Mouse (Mus musculus) heart, embryonic 10.5 days (tissue): ENCODE measurements around the gene Nol11. TPM values are rescaled to one million over a fixed set of nuclear protein-coding genes. Genes with fewer than 3 reads are reported as not detected.
A peak's percentile ranks its signal among the peaks of the same experiment; 100 is the strongest.
"Not testable (repeated sequence)": the region's sequence is repeated elsewhere in the genome, so short reads cannot be mapped to it uniquely, and the experiment has no call there.

Experiments used
- DNase-seq: peaks from one replicate; pipeline ENCODE4 v3.0.0-alpha.2; 2017; ENCODE audit warnings: low spot score
- H3K27ac ChIP-seq: fragments of 300-500 bp; sonication (generic); 2 replicates; pipeline ENCODE4 v1.5.1; 2016; ENCODE audit warnings: mild to moderate bottlenecking
- H3K27me3 ChIP-seq: fragments of 300-500 bp; sonication (generic); 2 replicates; pipeline ENCODE4 v1.6.1; 2016; ENCODE audit warnings: mild to moderate bottlenecking; ENCODE audit not compliant: poor library complexity, insufficient read depth, severe bottlenecking
- H3K36me3 ChIP-seq: fragments of 300-500 bp; sonication (generic); 2 replicates; pipeline ENCODE4 v1.6.1; 2016; ENCODE audit warnings: mild to moderate bottlenecking, moderate library complexity
- H3K4me1 ChIP-seq: fragments of 300-500 bp; sonication (generic); 2 replicates; pipeline ENCODE4 v1.6.1; 2016; ENCODE audit warnings: mild to moderate bottlenecking
- H3K4me3 ChIP-seq: fragments of 300-500 bp; sonication (generic); 2 replicates; pipeline ENCODE4 v1.5.1; 2016; ENCODE audit warnings: mild to moderate bottlenecking, moderate library complexity
- H3K9me3 ChIP-seq: fragments of 300-500 bp; sonication (generic); 2 replicates; pipeline ENCODE4 v1.6.1; 2016; ENCODE audit warnings: mild to moderate bottlenecking, moderate library complexity
- WGBS: fragments of 180-500 bp; shearing (Covaris S2); methylation state at CpG from one replicate; pipeline ENCODE4 v1.1.7; 2016; 5-methylcytosine and 5-hydroxymethylcytosine counted together
- polyA plus RNA-seq: library from polyadenylated mRNA; unstranded; fragments of >200 nt; fragmentation: Nextera tagmentation; extraction: Ambion mirVana; gene quantifications from 2 replicates; pipeline ENCODE4 v1.2.1, GENCODE M21; 2016

Gene Nol11
- polyA plus RNA-seq, 1 experiment from 2014 or later = 63.0 TPM

- H3K4me3 ChIP-seq, DNase-seq, H3K9me3 ChIP-seq, H3K27me3 ChIP-seq, H3K36me3 ChIP-seq, H3K4me1 ChIP-seq, H3K27ac ChIP-seq: not testable (repeated sequence)
- 94% methylated on average over 11 of the region's 11 CpGs for WGBS
Observed at GRCm38 (mm10) chr11:107143956-107144355, 45.2 kb downstream of the Nol11 start.

GRCm38 (mm10) chr11:107142382-107142781 is 46.8 kb downstream of the Nol11 start:
- 76% methylated on average over 2 of the region's 2 CpGs for WGBS
- Histone ChIP-seq H3K27me3 (no peaks in the 10 kb centered on the region), H3K9me3 (no peaks in the 10 kb centered on the region), H3K4me1 (no peaks in the 10 kb centered on the region), H3K36me3 (no peaks in the 10 kb centered on the region), H3K4me3 (no peak overlapping the region), H3K27ac (no peak overlapping the region)
- DNase-seq = no peak

- Histone ChIP-seq H3K36me3 (no peaks in the 10 kb centered on the region), H3K9me3 (no peaks in the 10 kb centered on the region), H3K27ac (no peak overlapping the region), H3K4me3 (no peak overlapping the region), H3K4me1 (no peaks in the 10 kb centered on the region), H3K27me3 (no peaks in the 10 kb centered on the region)
- no peak for DNase-seq
- WGBS = 26% methylated on average over 6 of the region's 6 CpGs
Observed at GRCm38 (mm10) chr11:107140756-107141155, 48.4 kb downstream of the Nol11 start.

GRCm38 (mm10) chr11:107138633-107139032 is 50.5 kb downstream of the Nol11 start:
- H3K27ac ChIP-seq = no peak overlapping the region
- 75% methylated on average over 3 of the region's 3 CpGs for WGBS
- H3K9me3 ChIP-seq = no peaks in the 10 kb centered on the region
- H3K27me3 ChIP-seq = no peaks in the 10 kb centered on the region
- no peaks in the 10 kb centered on the region for H3K36me3 ChIP-seq
- no peak for DNase-seq
- H3K4me1 ChIP-seq = no peaks in the 10 kb centered on the region
- no peak overlapping the region for H3K4me3 ChIP-seq

GRCm38 (mm10) chr11:107137593-107137992 is 51.6 kb downstream of the Nol11 start:
- DNase-seq = no peak
- Histone ChIP-seq H3K36me3 (no peaks in the 10 kb centered on the region), H3K4me1 (peaks cover 2% of the 10 kb centered on the region; the same call in 1 of the 2 replicates), H3K4me3 (no peak overlapping the region), H3K9me3 (no peaks in the 10 kb centered on the region), H3K27me3 (no peaks in the 10 kb centered on the region), H3K27ac (no peak overlapping the region)
- WGBS = 95% methylated on average over 6 of the region's 6 CpGs

GRCm38 (mm10) chr11:107136458-107136857 is 52.7 kb downstream of the Nol11 start:
- H3K4me3 ChIP-seq = not testable (repeated sequence)

GRCm38 (mm10) chr11:107135741-107136140 is 53.4 kb downstream of the Nol11 start:
- no peaks in the 10 kb centered on the region for H3K36me3 ChIP-seq
- no peak overlapping the region for H3K4me3 ChIP-seq
- WGBS = 56% methylated on average over 3 of the region's 3 CpGs
- H3K27me3 ChIP-seq = no peaks in the 10 kb centered on the region
- H3K9me3 ChIP-seq = no peaks in the 10 kb centered on the region
- H3K4me1 ChIP-seq = peaks cover 6% of the 10 kb centered on the region; the same call in 1 of the 2 replicates
- H3K27ac ChIP-seq = no peak overlapping the region
- DNase-seq = no peak

More at GRCm38 (mm10) chr11:107136458-107136857, 52.7 kb downstream of the Nol11 start:
- not testable (repeated sequence) for H3K9me3 ChIP-seq, DNase-seq, H3K27me3 ChIP-seq, H3K4me1 ChIP-seq, H3K36me3 ChIP-seq, H3K27ac ChIP-seq
- 94% methylated on average over 10 of the region's 10 CpGs for WGBS

- peak overlapping the region; percentile 83 for H3K4me3 ChIP-seq
- H3K27ac ChIP-seq = peak overlapping the region; percentile 99
- no peaks in the 10 kb centered on the region for H3K27me3 ChIP-seq
- DNase-seq = peak; percentile 80
- H3K9me3 ChIP-seq = no peaks in the 10 kb centered on the region
- H3K4me1 ChIP-seq = peaks cover 13% of the 10 kb centered on the region; the same call in 1 of the 2 replicates
- WGBS = under 1% methylated on average over 16 of the region's 16 CpGs
- no peaks in the 10 kb centered on the region for H3K36me3 ChIP-seq
Observed at GRCm38 (mm10) chr11:107132426-107132825, 56.8 kb downstream of the Nol11 start.

- 1% methylated on average over 53 of the region's 94 CpGs for WGBS
- peak within 1 kb of the TSS; percentile 99 for H3K27ac ChIP-seq
- H3K27me3 ChIP-seq = no peaks in the 10 kb centered on the region
- no peaks in the 10 kb centered on the region for H3K36me3 ChIP-seq
- H3K9me3 ChIP-seq = no peaks in the 10 kb centered on the region
- H3K4me3 ChIP-seq = peak within 1 kb of the TSS; percentile 83
- DNase-seq = peak; percentile 94
- peaks cover 13% of the 10 kb centered on the region; the same call in 1 of the 2 replicates for H3K4me1 ChIP-seq
Observed at GRCm38 (mm10) chr11:107131749-107132421, 57.3 kb downstream of the Nol11 start, which contains the start of gene Bptf. Bptf (minus strand) TSS chr11:107132127.

GRCm38 (mm10) chr11:107130879-107131748 is 58.1 kb downstream of the Nol11 start:
- H3K27me3 ChIP-seq = no peaks in the 10 kb centered on the region
- peak overlapping the region; percentile 83 for H3K4me3 ChIP-seq
- H3K4me1 ChIP-seq = peaks cover 13% of the 10 kb centered on the region; the same call in 1 of the 2 replicates
- H3K9me3 ChIP-seq = no peaks in the 10 kb centered on the region
- 0 out of 2 replicates have a peak, but pooled peaks cover 3% of the 10 kb centered on the region for H3K36me3 ChIP-seq
- peak; percentile 86 for DNase-seq
- peak overlapping the region; percentile 99 for H3K27ac ChIP-seq
- under 1% methylated on average over 62 of the region's 65 CpGs for whole genome bisulfite sequencing

- 3% methylated on average over 18 of the region's 18 CpGs for WGBS
- H3K9me3 ChIP-seq = no peaks in the 10 kb centered on the region
- peak overlapping the region; percentile 83 for H3K4me3 ChIP-seq
- H3K27ac ChIP-seq = peak overlapping the region; percentile 99
- no peak for DNase-seq
- 0 out of 2 replicates have a peak, but pooled peaks cover 3% of the 10 kb centered on the region for H3K36me3 ChIP-seq
- H3K4me1 ChIP-seq = peaks cover 13% of the 10 kb centered on the region; the same call in 1 of the 2 replicates
- H3K27me3 ChIP-seq = no peaks in the 10 kb centered on the region
Observed at GRCm38 (mm10) chr11:107130221-107130788, 58.9 kb downstream of the Nol11 start.

- 33% methylated on average over 2 of the region's 2 CpGs for WGBS
- DNase-seq = no peak
- no peaks in the 10 kb centered on the region for H3K9me3 ChIP-seq
Observed at GRCm38 (mm10) chr11:107129641-107130040, 59.5 kb downstream of the Nol11 start.

More at GRCm38 (mm10) chr11:107129641-107130040, 59.5 kb downstream of the Nol11 start:
- H3K4me3 ChIP-seq = peak overlapping the region; percentile 83
- 0 out of 2 replicates have a peak, but pooled peaks cover 3% of the 10 kb centered on the region for H3K36me3 ChIP-seq
- H3K4me1 ChIP-seq = peaks cover 17% of the 10 kb centered on the region
- H3K27ac ChIP-seq = peak overlapping the region; percentile 99; the same call in 1 of the 2 replicates
- no peaks in the 10 kb centered on the region for H3K27me3 ChIP-seq
